Mouse (Mus musculus) midbrain, embryonic 14.5 days (tissue): Measurements from ENCODE around the gene Fra10ac1. TPM values are rescaled to one million over a fixed set of nuclear protein-coding genes. Genes with fewer than 3 reads are reported as not detected.
A peak's percentile ranks its signal among the peaks of the same experiment; 100 is the strongest.

ENCODE experiments used
- ATAC-seq: fragments of 200-750 bp; cut with Nextera tagmentation; 2 replicates; pipeline ENCODE4 v1.8.0; 2017; ENCODE audit warnings: moderate number of reproducible peaks, moderate library complexity; ENCODE audit not compliant: low FRiP score, low TSS enrichment
- DNase-seq: peaks from one replicate; pipeline ENCODE4 v3.0.0-alpha.2; 2015
- H3K27ac ChIP-seq: fragments of 300-500 bp; sonication (generic); replicated peaks from 2 replicates; pipeline ENCODE4 v1.5.1; 2014; ENCODE audit warnings: mild to moderate bottlenecking, low read depth, low read length, moderate library complexity
- H3K27me3 ChIP-seq: fragments of 300-500 bp; sonication (generic); 2 replicates; pipeline ENCODE4 v1.6.1; 2014; ENCODE audit warnings: low read length, control low read depth, mixed read lengths; ENCODE audit not compliant: control insufficient read depth, insufficient read depth
- H3K36me3 ChIP-seq: fragments of 300-500 bp; sonication (generic); 2 replicates; pipeline ENCODE4 v1.6.1; 2014; ENCODE audit warnings: low read length, control low read depth; ENCODE audit not compliant: control insufficient read depth, insufficient read depth
- H3K4me1 ChIP-seq: fragments of 300-500 bp; sonication (generic); 2 replicates; pipeline ENCODE4 v1.6.1; 2014; ENCODE audit warnings: mild to moderate bottlenecking, antibody characterized with exemption, low read length, control low read depth; ENCODE audit not compliant: control insufficient read depth, insufficient read depth
- H3K4me2 ChIP-seq: fragments of 300-500 bp; sonication (generic); 2 replicates; pipeline ENCODE4 v1.6.1; 2014; ENCODE audit warnings: mild to moderate bottlenecking, low read length, moderate library complexity
- H3K4me3 ChIP-seq: fragments of 300-500 bp; sonication (generic); replicated peaks from 2 replicates; pipeline ENCODE4 v1.5.1; 2014; ENCODE audit warnings: low read depth, low read length
- H3K9ac ChIP-seq: fragments of 300-500 bp; sonication (generic); replicated peaks from 2 replicates; pipeline ENCODE4 v1.6.1; 2014; ENCODE audit warnings: mild to moderate bottlenecking, low read length, moderate library complexity
- H3K9me3 ChIP-seq: fragments of 300-500 bp; sonication (generic); 2 replicates; pipeline ENCODE4 v1.6.1; 2016; ENCODE audit warnings: low read length, control low read depth, mixed read lengths; ENCODE audit not compliant: control insufficient read depth
- WGBS: fragments of 180-500 bp; shearing (Covaris S2); extraction: QIAGEN DNeasy Blood & Tissue Kit; methylation state at CpG from one replicate; pipeline ENCODE4 v1.1.7; 2014; 5-methylcytosine and 5-hydroxymethylcytosine counted together
- polyA plus RNA-seq: library from polyadenylated mRNA; unstranded; fragments of >200 nt; fragmentation: Nextera tagmentation; extraction: Ambion mirVana; gene quantifications from 2 replicates; pipeline ENCODE4 v1.2.1, GENCODE M21; 2014

Gene Fra10ac1
- polyA plus RNA-seq, 1 experiment from 2014 or later: 41.0 TPM

DNA sequence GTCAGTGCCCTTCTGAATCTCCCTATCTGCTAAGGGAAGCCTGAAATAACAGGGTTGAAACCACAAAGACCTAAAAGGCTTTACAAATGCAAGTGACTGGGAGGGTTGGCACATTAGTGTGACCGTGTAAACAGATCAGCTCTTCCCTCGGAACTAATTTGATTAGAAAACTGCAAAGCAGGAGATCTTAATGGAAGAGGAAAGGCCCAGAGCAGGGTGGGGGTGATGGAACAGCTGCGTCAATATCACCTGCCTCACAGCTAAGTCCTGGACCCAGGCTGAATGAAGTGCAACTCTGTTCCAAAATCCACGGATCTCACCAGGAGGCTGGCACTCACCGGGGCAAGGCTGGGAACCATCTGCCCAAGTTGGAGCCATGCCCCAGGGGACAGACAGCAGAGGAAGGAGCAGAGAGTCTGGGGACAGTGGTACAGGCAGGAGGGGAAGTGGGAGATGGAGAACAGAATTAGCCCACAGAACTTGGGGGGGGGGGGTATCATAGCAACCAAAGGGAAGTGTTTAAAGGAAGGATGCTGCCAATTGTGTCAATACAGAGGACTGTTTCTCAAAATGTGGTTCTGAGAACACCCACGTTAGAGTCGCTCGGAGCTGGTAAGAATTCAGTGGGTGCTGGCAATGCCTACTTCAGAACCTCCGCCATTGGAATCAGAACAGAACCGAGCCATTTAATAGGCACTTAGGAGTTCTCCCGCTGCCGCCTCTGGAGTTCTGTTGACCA lies 14.4 kb upstream of the Fra10ac1 start:
- H3K27me3 ChIP-seq: no peaks in the 10 kb centered on the region
- ATAC-seq (peak; percentile 85), DNase-seq (peak; percentile 45)

DNA sequence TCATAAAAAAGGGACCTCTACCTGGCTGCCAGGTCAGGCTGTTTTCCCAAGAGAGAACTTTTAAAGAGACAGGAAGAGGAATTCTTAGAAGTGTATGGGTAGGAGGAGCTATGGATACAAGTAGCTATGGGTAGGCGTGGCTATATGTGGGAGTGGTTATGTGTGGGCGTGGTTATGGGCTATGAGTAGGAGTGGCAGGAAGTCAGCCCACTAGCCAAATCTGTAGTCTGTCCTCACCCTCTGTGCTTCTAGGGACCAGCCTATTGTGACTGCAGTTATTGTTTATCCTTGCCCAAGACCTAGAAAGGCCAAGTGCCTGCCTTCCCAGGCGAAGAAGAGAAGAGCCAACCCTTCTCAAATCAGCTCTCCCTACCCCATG lies 13.9 kb upstream of the Fra10ac1 start:
- peak overlapping the region; percentile 42; the same call in 1 of the 2 replicates for H3K27ac ChIP-seq
- H3K27me3 ChIP-seq: no peaks in the 10 kb centered on the region
- H3K4me2 ChIP-seq: no peak overlapping the region
- DNase-seq: peak; percentile 28
- no peak overlapping the region for H3K9ac ChIP-seq
- no peaks in the 10 kb centered on the region for H3K36me3 ChIP-seq
- no peaks in the 10 kb centered on the region for H3K9me3 ChIP-seq
- peak; percentile 65 for ATAC-seq
- no peak overlapping the region for H3K4me3 ChIP-seq
- H3K4me1 ChIP-seq: peaks cover 13% of the 10 kb centered on the region; the same call in 1 of the 2 replicates
- WGBS: 54% methylated on average over 3 of the region's 3 CpGs

More for the DNA sequence above, 14.4 kb upstream of the Fra10ac1 start:
- peaks cover 13% of the 10 kb centered on the region; the same call in 1 of the 2 replicates for H3K4me1 ChIP-seq
- H3K36me3 ChIP-seq: no peaks in the 10 kb centered on the region
- no peak overlapping the region for H3K4me3 ChIP-seq
- no peak overlapping the region for H3K4me2 ChIP-seq
- H3K9me3 ChIP-seq: no peaks in the 10 kb centered on the region
- 53% methylated on average over 12 of the region's 12 CpGs for WGBS
- no peak overlapping the region for H3K9ac ChIP-seq
- H3K27ac ChIP-seq: peak overlapping the region; percentile 42; the same call in 1 of the 2 replicates

DNA sequence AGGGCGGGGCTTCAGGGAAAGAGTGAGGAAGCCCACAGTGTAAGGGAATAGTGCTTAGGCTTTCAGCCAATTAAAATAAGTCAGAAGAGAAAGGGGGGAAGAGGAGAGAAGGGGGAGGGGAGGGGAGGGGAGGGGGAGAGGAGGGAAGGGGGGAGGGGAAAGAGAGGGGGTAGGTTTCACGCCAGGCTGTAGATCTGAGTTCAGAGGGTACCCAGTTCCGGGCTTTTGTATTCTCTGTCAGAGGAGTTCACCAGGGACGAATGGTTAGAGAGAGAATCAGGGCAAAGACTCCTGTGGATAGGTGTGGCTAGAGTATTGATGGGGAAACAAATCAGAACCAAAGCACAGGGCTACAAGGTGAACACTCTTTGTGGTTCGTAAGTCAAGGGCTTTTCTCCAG lies 12.6 kb upstream of the Fra10ac1 start:
- no peak for ATAC-seq
- H3K4me2 ChIP-seq: no peak overlapping the region
- no peaks in the 10 kb centered on the region for H3K36me3 ChIP-seq
- no peak overlapping the region for H3K9ac ChIP-seq
- WGBS: 54% methylated on average over 5 of the region's 5 CpGs
- H3K4me1 ChIP-seq: peaks cover 13% of the 10 kb centered on the region; the same call in 1 of the 2 replicates
- H3K27me3 ChIP-seq: no peaks in the 10 kb centered on the region
- H3K4me3 ChIP-seq: no peak overlapping the region
- H3K9me3 ChIP-seq: no peaks in the 10 kb centered on the region
- DNase-seq: no peak
- no peak overlapping the region for H3K27ac ChIP-seq

DNA sequence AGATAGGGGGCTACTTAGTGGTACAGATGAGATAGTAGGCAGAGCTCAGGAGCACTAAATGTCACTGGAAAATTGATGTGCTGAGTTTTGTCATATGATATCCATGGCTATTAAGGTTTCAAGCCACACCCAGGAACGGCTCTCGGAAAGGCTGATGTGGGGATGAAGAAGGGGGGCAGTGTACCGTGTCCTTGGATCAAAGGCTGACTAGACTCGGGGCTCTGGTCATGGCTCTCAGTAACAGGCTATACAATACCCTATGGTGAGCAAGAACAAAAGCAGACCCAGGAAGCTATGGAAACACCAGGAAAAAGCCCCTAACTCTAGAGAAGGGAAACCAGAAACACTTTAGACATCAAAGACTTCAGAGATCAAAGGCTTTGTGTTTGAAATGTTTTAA lies 8.6 kb upstream of the Fra10ac1 start:
- no peak for DNase-seq
- ATAC-seq: no peak
- no peak overlapping the region for H3K4me2 ChIP-seq
- no peaks in the 10 kb centered on the region for H3K4me1 ChIP-seq
- no peaks in the 10 kb centered on the region for H3K27me3 ChIP-seq
- H3K36me3 ChIP-seq: no peaks in the 10 kb centered on the region
- no peak overlapping the region for H3K9ac ChIP-seq
- H3K9me3 ChIP-seq: no peaks in the 10 kb centered on the region
- H3K27ac ChIP-seq: no peak overlapping the region
- WGBS: 6% methylated on average over 4 of the region's 4 CpGs
- no peak overlapping the region for H3K4me3 ChIP-seq

DNA sequence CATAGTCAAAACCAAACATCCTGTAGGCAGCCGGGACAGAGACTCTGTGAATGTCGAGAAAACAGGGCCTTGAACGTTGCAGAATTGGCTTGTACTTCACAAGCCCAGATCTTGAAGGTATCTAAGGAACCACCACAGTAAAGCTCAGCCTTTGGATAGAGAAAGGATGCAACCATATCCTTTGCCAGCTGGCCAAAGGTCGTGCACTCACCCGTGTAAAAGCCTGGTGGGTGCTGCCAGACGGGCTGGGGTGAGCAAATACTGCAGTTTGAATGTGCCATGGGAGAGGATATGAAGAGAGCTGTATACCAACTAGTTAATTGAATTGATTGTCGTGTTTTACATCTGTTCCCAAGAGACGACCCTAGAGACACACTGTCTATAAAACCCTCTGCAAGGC lies 8.1 kb upstream of the Fra10ac1 start:
- no peak overlapping the region for H3K4me2 ChIP-seq
- no peak overlapping the region for H3K27ac ChIP-seq
- no peaks in the 10 kb centered on the region for H3K27me3 ChIP-seq
- H3K9me3 ChIP-seq: no peaks in the 10 kb centered on the region
- H3K9ac ChIP-seq: no peak overlapping the region
- no peak overlapping the region for H3K4me3 ChIP-seq
- ATAC-seq: no peak
- H3K36me3 ChIP-seq: no peaks in the 10 kb centered on the region
- WGBS: 16% methylated on average over 8 of the region's 8 CpGs
- no peaks in the 10 kb centered on the region for H3K4me1 ChIP-seq
- no peak for DNase-seq

GRCm38 (mm10) chr19:38228699-38229098 lies 4.7 kb upstream of the Fra10ac1 start:
- Histone ChIP-seq H3K9ac (no peak overlapping the region), H3K9me3 (no peaks in the 10 kb centered on the region), H3K4me3 (no peak overlapping the region), H3K27ac (no peak overlapping the region), H3K27me3 (no peaks in the 10 kb centered on the region), H3K36me3 (no peaks in the 10 kb centered on the region), H3K4me2 (no peak overlapping the region), H3K4me1 (no peaks in the 10 kb centered on the region)
- ATAC-seq: no peak
- no peak for DNase-seq
- WGBS: 56% methylated on average over 2 of the region's 2 CpGs

GRCm38 (mm10) chr19:38224685-38225060 lies 717 bp upstream of the Fra10ac1 start:
- WGBS: 4% methylated on average over 9 of the region's 9 CpGs
- ATAC-seq: peak; percentile 55; the same call in 1 of the 2 replicates
- Histone ChIP-seq H3K9me3 (no peaks in the 10 kb centered on the region), H3K4me2 (peak overlapping the region; percentile 79), H3K9ac (peak overlapping the region; percentile 75), H3K36me3 (0 out of 2 replicates have a peak, but pooled peaks cover under 1% of the 10 kb centered on the region), H3K4me1 (peaks cover 8% of the 10 kb centered on the region; the same call in 1 of the 2 replicates), H3K4me3 (peak overlapping the region; percentile 47), H3K27me3 (no peaks in the 10 kb centered on the region), H3K27ac (peak overlapping the region; percentile 97)
- DNase-seq: peak; percentile 74

- Histone ChIP-seq H3K27me3 (no peaks in the 10 kb centered on the region), H3K9ac (peak overlapping the region; percentile 75), H3K4me2 (peak overlapping the region; percentile 79), H3K9me3 (no peaks in the 10 kb centered on the region), H3K4me1 (peaks cover 8% of the 10 kb centered on the region; the same call in 1 of the 2 replicates), H3K36me3 (0 out of 2 replicates have a peak, but pooled peaks cover 5% of the 10 kb centered on the region), H3K27ac (peak overlapping the region; percentile 97), H3K4me3 (peak overlapping the region; percentile 47)
- peak; percentile 2 for DNase-seq
- 10% methylated on average over 12 of the region's 12 CpGs for WGBS
- peak; percentile 22 for ATAC-seq
Measured at GRCm38 (mm10) chr19:38223356-38223904, 526 bp downstream of the Fra10ac1 start.
